Mouse (Mus musculus) adrenal gland, postnatal 14 days (tissue): ENCODE results near the gene Cdk1. TPM values are rescaled to one million over a fixed set of nuclear protein-coding genes. Genes with fewer than 3 reads are reported as not detected.
"Not testable (repeated sequence)": the region's sequence is repeated elsewhere in the genome, so short reads cannot be mapped to it uniquely, and the experiment has no call there.

Source experiments
- DNase-seq: peaks from one replicate; pipeline ENCODE4 v3.0.0; 2021; ENCODE audit warnings: mixed read lengths
- long read RNA-seq, 2 experiments: library from polyadenylated mRNA; stranded (forward); transcript quantifications; one replicate each; pipeline ENCODE4 v2.0.0; 2021
- total RNA-seq: library from RNA; stranded (reverse); gene quantifications from 2 replicates; pipeline ENCODE4 v1.2.3, GENCODE M21; 2021

Cdk1 gene
- total RNA-seq = 38.0 and 51.0 TPM in 2 replicates
- long read RNA-seq, experiment 1, full-length matches to known transcripts = 61 of 72 reads
- long read RNA-seq, experiment 1, partial matches to known transcripts = 2 of 72 reads
- long read RNA-seq, experiment 1, other reads (novel, unspliced or antisense) = 9 of 72 reads
- long read RNA-seq, experiment 2, full-length matches to known transcripts = 33 of 39 reads
- long read RNA-seq, experiment 2, partial matches to known transcripts = 4 of 39 reads
- long read RNA-seq, experiment 2, other reads (novel, unspliced or antisense) = 2 of 39 reads

DNA sequence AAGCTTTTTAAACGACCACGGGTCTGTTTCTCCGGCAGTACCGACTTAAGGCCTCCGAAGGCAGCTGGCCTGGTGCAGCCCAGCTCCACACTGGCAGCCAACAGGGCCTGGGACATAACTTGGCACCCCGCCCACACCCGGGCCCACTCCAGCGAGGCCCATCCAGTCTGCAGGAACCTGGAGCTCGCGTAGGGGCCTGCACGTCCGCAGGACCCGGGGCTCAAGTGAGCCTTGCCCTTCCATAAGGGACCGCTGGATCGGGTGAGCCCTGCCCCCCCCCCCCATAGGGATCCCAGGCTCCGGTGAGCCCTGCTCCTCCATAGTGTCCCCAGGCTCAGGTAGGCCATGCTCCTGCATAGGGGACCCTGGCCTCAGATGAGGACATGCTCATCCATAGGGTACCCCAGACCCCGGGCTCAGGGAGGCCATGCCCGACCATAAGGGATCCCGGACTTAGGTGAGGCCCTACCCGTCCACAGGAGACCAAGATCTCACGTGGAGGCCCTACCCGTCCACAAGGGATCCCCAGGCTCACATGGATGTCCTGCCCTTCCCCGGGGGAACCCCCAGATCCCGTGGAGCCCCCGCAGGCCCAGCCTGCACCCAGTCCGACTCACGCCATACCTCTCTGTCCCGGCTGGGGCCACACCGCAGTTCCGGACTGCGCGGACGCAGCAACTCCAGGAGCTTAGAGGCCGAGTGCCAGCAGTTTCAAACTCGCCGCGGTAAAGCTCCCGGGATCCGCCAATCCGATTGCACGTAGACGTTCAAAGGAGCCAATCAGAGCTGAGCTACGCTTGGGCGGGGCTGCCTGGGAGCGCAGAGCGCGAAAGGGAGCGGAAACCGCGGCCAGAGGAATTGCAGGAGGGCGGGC is at the start of gene Cdk1:
TSS of gene Cdk1 (minus strand) at position 727 of the 874 bp plus-strand sequence.
- DNase-seq = peak; percentile 98

DNA sequence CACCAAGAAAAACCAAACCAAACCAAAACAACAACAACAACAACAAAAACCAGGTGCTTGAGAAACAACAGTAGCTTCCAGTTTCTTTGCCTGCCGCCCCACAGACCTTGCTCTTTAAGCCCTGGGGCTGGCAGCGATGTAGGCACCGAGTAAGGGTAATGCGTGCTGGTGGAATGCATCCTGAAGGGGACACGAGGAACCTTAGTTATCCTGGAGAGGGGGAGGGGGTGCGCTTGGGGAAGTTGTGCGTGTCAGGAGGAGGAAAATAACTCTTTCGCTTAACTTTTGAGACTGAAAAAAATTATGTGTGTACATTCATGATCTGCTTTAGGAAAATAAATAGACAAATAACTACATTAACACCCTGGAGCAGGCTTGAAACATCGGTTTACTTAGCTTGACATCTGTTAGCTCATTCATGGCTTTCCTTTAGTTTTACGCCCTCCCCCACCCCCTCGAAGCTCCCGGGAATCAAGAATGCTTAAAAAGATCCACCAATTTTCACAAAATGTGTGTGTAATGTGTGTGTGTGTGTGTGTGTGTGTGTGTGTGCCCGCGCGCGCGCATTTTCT is 47.2 kb upstream of the Cdk1 start:
- no peak for DNase-seq

DNA sequence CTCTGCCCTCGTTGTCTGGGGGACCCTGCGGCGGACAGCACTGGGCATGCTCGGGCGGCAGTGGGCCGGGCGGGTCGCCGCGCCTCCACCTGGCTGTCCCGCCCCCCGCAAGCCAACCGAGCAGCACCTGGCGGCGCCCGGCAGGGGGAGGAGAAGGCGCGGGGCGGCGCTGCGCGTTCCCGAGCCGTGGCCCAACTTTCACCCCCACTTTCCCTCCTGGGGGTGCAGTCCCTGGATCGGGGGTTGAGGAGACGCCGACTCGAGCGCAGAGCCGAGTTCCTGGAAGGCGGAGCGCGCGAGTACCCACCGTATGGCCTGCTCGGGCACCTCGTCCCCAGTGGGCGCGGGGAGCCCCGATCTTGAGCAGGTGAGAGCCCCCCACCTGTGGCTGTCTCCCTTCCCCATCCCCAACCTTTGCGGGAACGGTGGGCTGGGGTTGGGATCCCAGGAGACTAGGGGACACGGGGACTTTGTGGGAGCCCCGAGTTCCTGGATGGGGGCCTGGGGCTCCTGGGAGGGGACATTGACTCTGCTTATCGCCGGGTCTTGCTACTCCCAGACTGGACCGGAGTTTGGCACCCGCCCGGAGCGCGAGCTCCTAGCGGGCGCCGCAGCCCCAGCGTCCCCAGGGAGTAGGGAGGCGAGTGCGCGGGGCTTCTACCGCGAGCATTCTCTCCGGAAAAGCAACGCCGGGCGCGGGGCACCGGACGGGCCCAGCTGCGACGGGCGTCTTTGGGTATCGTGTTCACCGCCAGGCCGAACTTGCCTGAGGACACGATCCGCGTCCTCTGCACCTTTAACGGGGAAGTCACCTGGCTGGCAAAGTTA is 46.2 kb upstream of the Cdk1 start, which contains the start of gene Ank3:
TSS of gene Ank3 (plus strand) at position 11 of the 828 bp plus-strand sequence.
- DNase-seq = peak; percentile 41

DNA sequence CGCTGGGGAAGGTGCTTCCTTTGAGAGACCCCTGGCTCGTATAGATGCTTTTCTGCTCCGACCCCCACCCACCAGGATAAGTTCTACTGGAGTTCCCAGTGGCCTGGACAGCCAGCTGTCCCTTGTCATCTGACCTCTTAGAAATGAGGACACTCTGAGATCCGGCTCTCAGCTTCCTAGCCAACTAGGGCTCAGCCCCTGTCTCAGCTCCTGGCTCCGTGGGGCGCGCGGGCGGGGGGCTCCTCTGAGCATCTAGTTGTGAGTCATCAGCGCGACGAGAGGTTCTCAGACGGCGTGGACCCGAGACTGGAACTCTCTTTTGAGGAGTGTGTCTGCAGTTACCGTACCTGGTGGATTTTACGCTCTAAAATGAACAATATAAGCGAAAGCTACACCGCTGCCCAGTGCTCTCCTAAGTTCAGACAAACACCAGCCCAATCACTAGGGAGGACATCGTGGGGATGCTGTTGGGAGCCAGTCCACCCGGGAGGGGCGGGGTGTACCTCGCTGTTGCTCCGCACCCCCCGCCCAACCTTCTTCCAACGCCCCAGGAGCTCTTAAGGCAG is 45.5 kb upstream of the Cdk1 start:
- DNase-seq = peak; percentile 23

DNA sequence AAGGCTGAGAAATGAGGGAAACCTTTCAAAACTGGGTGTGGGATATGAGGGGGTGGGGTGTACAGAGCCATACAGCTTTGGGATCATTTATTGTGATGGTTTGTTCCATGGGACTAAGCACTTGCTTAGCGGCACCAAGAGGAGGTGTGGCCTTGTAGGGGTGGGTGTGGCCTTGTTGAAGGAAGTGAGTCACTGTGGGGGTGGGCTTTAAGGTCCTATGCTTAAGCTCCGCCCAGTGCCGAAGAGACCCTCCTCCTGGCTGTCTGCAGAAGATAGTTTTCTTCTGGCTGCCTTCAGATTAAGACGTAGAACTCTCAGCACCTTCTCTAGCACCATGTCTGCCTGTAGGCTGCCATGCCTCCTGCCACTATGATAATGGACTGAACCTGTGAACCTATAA is 36.8 kb upstream of the Cdk1 start:
- no peak for DNase-seq

DNA sequence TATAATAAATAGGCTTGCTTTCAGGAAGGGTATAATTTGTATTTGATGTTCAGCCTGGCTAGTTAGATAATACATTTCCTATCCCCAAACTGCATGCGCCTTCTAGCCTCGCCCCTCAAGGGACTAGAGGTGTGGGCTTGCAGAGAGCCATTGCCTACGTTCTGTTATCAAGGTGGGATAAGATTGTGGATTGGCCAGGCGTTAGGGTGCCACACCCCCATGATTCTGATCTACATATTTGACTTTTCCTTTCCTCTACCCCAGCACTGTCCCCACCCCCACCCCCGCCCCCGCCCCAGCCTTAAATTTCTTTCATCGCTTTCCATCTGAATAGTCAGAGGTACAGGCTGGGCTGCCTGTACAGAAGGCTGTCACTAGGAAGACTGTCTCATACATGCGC is 34.0 kb upstream of the Cdk1 start:
- no peak for DNase-seq

DNA sequence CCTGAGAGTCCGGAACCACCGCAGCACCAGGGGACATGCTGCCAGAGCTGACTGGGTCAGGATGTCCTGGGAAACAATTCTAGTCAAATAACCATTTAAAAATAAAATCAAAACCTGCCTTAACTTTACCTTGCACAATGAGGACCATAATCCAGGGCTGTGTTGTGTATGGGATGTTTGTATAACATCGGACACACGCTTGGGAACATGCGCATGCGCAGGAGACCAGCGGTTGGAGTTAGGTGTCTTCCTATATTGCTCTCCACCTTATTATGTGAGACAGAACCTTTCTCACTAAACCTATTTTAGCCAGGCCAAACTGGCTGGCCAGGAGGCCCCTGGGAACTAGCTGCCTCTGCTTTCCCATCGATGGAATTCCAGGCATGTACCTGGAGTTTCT is 32.4 kb upstream of the Cdk1 start:
- DNase-seq = no peak

DNA sequence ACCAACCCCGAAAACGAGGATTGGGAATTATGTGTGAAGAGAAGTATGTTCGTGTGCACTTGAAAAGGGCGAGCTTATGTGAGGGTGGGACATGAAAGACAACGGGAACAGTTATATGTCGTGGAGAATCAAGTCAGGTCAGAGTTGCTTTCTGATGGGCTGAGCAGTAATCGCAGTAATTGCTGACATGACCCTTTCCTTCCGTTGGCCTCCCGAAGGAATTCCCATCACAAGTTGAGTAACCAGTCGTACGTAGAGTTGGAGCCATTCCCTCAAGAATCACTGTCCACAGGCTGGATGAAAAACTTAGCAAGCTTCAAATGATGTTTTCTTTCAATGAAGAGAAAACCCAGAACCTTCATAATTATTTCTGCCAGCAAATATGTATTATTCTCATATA is 31.9 kb upstream of the Cdk1 start:
- DNase-seq = no peak

DNA sequence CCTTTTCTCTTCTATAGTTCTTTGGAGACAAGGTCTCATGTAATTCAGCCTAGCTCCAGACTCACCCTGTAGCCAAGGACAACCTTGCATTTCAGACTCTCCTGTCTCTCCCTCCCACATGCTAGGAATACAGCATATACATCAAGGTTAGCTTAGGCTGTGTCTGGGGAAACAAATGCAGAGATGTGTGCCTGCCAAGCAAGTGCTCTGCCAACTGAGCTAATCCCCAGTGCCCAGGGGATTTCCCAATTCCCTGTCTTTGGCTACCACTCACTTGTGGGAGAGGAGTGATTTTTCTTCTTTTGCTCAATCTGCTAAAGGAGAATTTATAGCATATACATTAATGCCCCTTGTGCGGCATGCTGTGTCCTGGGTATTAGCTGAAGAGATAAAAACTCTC is 30.4 kb upstream of the Cdk1 start:
- no peak for DNase-seq

DNA sequence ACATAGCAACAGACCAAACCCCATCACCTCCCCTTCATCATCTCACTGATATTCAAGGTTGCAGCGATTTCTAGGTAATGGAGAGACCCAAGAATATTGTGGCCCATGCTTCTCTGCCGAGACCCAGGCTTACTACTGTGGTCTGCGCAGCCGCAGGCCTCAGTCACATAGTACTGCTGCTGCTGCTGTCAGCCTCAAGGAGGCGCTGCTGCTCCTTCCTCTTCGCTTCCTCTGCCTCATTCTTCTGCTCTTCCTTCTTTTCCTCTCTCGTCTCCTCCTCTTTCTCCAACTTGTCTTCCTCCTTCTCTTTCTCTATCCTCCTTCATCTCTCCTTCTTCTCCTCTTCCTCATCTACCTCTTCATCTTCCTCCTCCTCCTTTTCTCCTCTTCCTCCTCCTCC is 22.4 kb upstream of the Cdk1 start:
- DNase-seq = no peak

DNA sequence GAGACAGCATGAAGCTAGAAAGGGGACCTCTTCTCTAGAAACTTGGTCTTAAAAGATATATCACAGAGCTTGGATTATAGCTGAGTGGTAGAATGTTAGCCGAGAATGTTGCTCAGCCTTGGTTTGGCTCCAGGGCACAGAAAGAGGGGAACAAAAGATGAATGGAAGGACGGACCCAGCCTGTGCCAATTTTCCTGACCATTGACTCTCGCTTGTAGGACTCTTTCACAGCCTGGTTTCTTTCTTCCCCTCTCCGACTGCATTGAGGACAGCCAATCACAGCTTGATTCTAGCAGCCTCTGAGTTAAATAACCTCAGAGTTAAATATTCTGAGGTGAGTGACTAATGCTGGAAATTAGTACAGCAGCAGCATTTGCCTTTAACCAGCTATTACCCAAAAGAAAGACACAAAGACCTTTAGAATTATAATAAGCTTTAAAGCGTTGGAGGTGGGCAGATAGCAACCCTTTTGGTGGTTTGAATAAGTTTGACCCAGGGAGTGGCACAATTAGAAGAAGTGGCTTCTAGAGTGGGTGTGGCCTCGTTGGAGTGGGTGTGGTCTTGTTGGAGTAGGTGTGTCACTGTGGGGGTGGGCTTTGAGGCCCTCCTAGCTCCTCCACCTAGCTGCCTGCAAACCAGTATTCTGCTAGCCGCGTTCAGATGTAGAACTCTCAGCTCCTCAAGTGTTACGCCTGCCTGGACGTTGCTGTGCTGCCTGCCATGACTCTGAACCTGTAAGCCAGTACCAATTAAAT is 21.2 kb upstream of the Cdk1 start:
- DNase-seq = no peak

DNA sequence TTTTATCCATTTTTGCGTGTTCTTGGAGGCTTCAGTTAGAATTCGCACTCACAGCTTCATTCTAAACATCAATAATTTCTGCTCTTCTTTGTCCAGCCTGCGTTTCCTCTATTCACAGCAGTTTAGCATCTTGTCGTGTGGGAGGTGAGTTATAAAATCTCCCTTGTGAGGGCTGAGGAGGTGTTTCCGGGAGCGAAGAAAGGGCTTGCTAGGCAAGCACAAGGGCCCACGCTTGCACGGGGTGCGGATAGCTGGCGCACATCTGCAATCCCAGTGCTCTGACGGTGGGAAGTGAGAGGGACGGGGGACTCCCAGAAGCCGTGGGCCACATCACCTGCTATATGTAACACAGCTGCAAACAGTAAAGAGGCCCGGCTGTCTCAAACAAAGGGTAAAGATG is 19.3 kb upstream of the Cdk1 start:
- no peak for DNase-seq

DNA sequence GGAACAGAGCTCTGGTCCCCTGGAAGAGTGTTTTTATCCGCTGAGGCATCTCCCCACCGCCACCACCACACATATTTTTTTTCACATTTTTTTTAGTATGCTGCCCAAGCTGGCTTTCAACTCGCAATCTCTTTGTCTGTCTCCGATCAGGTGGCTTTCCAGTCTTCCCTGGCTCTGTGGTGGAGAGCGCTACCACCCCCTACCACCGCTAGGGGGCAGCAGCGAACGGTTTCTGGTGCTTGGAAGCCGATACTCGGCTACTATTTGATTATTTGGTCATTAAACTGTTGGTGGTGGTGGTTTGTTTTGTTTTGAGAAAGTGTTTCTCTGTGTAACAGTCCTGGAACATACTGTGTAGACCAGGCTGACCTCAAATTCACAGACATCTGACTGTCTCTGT is 18.7 kb upstream of the Cdk1 start:
- peak; percentile 58 for DNase-seq

DNA sequence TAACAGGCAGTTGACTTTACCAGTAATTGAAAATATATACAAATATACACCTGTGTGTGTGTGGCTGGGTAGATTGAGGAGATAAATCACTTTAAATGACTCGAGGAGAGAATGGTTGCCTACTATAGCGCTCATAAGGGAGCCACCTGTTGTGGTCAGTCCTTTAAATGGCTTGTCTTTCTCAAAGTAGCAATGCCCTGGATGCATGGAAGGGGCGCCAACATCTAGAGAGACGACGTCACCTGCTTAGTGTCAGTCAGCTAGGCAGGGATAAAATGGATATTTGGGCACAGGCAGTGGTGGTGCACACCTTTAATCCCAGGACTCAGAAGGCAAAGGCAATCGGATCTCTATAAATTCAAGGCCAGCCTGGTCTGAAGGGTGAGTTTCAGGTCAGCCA is 16.6 kb upstream of the Cdk1 start:
- DNase-seq = no peak

DNA sequence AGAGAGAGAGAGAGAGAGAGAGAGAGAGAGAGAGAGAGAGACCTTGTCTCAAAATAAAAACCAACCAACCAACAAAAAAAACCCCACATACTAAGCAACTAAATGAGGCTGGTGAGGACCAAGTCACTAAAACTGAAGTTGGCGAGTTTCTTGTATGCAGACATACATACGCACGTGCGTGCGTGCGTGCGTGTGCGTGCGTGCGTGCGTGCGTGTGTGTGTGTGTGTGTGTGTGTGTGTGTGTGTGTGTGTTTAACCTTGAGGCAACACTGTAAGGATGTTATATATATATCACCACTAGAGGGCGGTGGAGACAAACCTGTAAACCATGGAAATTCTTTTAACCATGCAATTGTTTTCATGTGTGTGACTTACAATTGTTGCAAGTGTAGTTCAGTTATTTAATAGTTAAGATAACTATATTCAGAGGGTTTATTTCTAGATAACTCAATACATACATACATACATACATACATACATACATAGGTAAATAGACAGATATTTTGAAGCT is 14.2 kb upstream of the Cdk1 start:
- DNase-seq = no peak

DNA sequence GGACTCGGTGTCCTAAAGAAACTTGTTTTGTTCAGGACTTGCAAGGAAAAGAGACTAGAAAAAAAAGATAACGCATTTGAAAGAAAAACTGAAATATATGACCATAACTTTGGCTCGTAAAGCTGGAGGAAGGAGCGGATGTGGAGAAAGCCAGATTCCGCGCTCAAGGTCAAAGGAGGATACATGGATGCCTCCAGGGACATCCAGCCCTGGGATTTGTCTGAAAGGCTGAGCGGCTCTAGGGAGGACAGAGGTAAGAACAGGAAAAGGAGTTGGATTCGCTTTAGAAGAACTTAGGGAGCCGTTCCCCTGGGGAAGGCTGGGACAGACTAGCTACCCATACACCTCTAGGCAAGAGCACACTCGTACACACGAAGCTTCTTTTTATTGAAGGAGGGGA is 13.5 kb upstream of the Cdk1 start:
- peak; percentile 43 for DNase-seq

DNA sequence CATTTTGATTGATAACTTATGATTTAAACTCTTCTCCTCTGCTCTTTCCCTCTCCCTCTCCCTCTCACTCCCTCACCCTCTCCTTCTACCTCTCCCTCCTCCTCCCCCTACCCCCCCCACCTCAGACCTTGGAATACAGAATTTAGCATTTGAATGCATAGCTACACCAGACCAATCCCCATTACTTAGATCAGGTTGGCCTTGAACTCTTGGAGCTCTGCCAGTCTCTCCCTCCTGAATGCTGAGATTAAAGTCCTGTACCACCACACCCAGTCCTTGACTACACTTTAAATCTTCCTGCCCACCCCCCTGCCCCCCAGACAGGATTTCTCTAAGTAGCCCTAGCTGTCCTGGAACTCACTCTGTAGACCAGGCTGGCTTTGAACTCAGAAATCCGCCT is 6.9 kb upstream of the Cdk1 start:
- no peak for DNase-seq

DNA sequence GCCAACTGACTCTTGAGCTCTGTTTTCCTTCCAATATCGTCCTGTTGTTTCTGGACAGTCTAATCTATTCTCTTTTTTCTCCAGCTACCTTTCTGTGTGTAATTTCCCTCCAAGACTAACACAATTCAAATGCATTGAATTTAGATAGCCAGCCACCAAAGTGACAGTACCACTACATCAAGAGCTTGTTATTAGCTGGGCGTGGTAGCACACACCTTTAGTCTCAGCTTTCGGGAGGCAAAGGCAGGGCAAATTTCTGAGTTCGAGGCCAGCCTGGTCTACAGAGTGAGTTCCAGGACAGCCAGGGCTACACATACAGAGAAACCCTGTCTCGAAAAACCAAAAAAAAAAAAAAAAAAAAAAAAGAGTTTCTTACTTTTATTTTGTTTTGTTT is 345 bp upstream of the Cdk1 start:
- DNase-seq = not testable (repeated sequence)

DNA sequence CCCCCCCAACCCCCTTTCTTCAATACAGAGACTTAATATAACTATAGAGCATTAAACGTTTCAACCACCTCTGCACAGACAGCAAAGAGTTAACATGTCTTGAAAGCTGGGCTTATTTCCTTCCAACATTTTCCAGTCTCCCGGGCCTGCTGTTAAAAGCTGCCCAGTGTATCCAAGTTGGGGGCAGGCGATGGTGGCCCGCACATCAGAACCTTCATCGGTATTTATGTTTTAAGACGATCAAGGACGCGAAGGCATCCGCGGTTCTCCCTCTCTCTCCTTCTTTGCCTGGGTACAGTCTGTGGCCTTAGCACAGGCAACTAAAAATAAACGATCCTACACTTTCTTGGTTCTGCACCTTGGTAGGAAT is 911 bp downstream of the Cdk1 start:
- DNase-seq = peak; percentile 26

DNA sequence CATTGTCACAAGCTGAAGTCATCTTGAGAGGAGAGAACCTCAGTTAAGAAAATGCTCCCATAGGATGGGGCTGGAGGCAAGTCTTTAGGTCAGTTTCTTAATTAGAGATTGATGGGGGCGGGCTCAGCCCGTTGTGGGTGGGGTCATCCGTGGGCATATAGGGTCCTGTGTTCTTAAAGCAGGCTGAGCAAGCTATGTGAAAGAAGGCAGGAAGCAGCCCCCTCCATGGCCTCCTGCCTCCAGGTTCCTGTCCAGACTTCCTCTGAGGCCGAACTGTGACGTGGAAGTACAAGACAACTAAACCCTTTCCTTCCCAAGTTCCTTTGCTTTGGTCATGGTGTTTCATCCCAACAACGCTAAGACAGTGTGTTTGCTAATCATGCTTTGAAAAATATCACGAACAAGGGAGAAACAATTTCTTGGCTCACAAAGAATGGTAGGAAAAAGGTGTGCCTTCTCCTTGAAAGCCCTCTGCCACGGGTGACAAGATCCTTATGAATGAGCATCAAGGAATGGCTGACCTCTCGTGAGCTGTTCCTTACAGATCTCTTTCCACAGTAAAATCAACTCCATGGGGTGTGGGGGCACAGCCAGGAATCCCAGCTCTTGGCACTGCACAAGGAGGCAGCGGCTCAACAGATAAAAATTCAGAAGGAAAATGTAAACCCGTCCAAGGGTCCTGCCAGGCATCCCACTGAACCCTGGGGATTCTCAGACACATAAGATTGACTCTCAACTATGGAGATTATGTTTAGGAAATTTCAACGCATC is 1.5 kb downstream of the Cdk1 start:
- DNase-seq = peak; percentile 54
